Mouse (Mus musculus) ovary, postnatal 14 days (tissue): ENCODE results near the gene Arhgap28.
A peak's percentile ranks its signal among the peaks of the same experiment; 100 is the strongest.

Experiments used
- DNase-seq: peaks from one replicate; pipeline ENCODE4 v3.0.0; 2022; ENCODE audit warnings: low spot score

Gene Arhgap28

GRCm38 (mm10) chr17:67935556-67935955 lies 68.4 kb downstream of the Arhgap28 start:
- no peak for DNase-seq

DNA sequence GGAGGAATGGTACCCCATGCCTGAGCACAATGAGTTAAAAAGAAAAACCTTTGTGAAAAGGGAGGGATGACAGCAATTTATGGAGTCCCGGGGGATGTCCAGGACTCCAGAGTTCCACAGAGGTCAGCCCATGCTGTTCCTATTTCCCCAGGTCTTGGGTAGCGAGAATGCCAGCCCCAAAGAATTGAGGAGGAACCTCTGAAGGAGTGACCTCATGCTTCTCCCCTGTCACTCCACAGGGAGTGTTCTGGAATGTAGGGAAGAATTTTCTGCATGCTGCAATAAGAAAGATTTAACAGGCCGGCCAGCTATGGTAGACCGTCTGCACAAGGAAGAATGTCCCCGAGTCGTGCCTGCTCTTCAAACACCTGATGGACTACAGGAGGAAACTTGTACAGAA lies 72.5 kb downstream of the Arhgap28 start:
- no peak for DNase-seq

- no peak for DNase-seq
Measured at GRCm38 (mm10) chr17:67930957-67931356, 73.0 kb downstream of the Arhgap28 start.

DNA sequence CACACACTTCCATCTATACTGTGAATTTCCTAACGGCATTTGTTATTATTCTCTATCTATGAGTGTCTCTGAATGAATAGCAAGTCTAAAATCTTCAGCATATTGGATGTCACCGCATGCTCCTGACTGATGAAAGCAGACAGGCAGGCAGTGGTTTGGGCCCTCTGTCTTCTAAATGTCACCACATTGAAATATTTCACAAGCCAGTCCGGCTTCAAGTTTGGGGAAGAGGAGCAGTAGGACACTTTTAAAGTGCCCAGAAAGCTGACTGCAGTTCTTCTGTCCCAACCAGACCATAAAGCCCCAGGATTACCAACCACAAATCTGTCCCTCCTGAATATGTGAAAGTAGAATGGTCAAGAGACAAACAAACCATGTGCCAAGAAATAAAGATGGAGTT lies 73.5 kb downstream of the Arhgap28 start:
- DNase-seq = no peak

DNA sequence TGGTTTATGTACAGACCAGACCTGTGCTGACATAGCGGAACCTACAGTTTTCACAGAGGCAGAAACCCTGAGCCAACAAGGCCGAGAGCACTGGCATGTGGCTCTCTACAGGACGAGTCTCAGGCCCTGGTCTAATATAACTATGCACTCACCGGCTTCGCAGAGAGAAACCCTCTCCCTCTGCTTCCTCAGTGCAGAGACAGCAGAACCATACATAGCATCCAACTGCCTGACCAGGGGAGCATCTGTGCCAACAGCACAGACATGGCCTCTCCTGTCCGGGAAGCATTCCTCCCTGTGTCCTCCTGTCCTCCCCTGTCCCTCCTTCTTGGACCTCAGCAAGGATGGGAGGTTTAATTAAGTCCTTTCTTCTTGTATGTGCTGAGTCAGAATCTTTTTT lies 75.6 kb downstream of the Arhgap28 start:
- no peak for DNase-seq

DNA sequence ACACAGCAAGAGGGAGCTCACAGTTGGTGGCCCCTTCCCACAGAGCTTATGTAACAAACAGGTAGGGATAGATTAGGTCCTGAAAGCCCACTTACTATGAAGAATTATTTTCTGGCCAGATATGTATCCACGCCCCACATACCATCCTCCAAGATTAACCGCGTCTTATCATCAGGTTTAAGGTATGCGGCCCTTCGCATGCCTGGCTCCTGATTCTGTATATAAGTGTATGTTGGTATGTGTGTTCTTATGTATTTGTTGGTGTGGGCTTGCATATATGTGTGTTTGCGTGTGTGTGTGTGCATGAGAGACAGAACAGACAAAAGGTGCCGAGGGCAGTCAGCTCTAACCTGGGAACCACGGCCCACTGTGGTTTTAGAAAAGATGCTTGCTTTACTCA lies 76.1 kb downstream of the Arhgap28 start:
- no peak for DNase-seq

DNA sequence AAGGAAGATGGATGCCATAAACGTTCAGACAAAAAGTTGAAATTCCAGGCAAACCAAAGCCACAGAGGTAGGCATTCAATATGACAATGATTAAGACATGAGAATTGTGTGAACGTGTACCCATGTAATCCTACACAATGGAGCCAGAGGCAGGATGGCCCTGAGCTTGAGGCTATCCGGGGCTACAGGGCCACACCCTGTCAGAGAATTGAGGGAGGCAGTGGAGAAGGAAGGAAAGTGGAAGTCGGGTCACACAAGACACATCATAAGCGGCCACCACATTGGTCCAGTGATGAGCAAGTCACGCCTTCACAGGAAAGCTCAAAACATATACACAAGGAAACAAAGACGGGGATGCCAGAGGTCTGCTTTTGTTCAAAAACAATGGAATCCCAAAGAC lies 84.0 kb downstream of the Arhgap28 start:
- DNase-seq = no peak

DNA sequence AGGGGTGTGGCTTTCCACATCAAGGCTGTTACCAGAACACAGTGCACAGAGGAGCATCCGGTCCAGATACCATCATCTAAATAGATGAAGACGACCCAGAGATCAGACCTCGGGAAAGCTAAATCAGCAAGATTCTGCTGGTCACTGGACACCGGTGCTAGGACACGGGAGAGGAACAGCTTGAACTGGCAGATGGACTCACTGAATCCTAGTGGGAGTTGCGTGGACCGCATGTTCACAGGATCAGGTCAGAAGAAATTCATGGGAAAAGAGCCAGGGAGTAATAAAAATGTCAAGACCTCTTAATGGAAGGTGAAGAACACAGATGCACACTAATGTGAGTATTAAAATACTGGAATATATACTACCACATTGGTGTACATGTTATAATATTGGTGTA lies 85.7 kb downstream of the Arhgap28 start:
- no peak for DNase-seq

- no peak for DNase-seq
Measured at GRCm38 (mm10) chr17:67916901-67917300, 87.0 kb downstream of the Arhgap28 start.

- peak; percentile 44 for DNase-seq
Measured at GRCm38 (mm10) chr17:67912640-67913039, 91.3 kb downstream of the Arhgap28 start.

GRCm38 (mm10) chr17:67912051-67912450 lies 91.9 kb downstream of the Arhgap28 start:
- no peak for DNase-seq

DNA sequence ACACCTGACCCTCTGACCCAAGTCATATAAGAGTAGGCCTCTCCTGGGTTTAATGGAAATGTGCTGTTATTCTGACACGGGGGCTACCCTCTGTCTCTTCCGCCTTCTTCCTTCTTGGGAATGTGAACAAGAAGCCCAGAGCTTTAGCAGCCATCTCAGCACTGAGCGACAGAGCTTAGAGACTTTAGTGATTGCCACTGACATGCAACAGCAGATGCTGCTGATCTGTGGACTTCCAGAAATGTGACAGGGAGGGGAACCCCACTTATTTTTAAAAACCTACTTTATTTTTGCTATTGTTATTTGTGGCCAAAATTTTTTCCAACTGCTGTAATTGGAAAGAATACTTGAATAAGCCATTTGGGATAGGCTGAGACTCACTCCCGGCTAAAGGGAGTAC lies 95.4 kb downstream of the Arhgap28 start:
- DNase-seq = no peak

DNA sequence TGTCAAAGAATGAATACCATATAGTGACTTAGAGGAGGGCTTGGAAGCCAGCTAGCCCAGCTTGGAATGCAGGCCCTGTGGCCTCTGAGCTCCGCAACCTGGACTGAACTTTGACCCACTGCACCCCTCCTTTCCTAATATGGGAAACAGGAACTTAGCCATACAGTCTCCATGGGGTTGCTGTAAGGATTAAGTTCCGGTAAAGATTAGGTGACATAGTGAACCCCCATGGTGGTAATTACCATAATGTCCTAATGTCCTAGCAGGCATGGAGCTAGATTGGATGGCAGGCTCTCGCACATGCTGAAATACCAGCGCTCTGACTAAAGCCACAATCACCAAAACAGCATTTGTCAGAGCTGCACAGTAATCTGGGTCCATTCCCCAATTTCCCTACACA lies 95.8 kb downstream of the Arhgap28 start:
- no peak for DNase-seq

GRCm38 (mm10) chr17:67907532-67908054 lies 96.3 kb downstream of the Arhgap28 start:
- no peak for DNase-seq

GRCm38 (mm10) chr17:67906236-67906635 lies 97.7 kb downstream of the Arhgap28 start:
- no peak for DNase-seq

DNA sequence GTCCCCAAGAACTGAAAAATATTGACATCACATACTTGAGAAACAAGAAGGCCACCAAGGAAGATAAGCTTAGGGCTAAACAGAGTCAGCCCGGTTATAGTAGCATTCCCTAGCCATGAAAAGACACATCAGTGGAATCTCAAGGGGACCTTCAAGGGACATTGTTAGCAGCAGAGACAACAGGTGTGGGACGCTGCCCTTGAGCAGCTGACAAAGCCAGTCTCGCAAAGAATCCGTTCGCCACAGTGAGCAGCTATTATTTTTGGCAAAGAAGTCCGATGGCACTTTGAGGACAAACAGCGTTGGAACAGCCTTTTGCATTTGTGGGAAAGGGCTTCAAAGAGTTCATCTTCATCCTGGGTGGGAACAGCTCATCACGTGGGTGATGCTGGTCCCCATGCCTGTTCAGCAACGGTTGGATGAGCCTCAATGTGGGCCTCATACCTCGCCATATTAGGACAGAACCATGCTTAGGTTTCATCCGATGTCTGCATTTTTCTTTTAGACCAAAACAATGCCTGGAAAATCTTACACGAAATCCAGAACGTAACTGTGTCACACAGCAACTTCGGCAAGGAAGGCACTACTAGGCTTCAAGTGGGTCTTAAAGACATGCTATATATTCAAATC lies 99.5 kb downstream of the Arhgap28 start:
- no peak for DNase-seq

GRCm38 (mm10) chr17:67902847-67903246 lies 101.1 kb downstream of the Arhgap28 start:
- DNase-seq = no peak

GRCm38 (mm10) chr17:67901161-67901560 lies 102.8 kb downstream of the Arhgap28 start:
- no peak for DNase-seq

DNA sequence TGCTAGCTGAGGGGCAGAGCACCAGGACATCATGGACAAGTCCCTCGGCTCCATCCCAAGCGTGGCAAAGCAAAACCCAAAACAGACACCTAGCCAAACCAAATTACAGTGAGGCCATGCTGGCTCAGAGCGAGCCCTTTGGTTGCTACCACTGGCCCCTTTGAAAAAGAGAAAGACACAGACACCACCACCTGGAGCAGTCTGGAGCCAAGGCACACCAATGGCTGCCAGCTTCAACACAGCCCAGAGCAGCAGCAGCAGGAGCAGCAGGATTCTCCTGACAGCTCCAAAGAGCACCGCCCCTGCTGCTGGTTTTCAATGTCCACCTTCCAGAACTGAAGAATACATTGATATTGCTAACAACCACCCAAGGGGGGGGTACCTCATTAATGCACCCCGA lies 104.5 kb downstream of the Arhgap28 start:
- DNase-seq = no peak

DNA sequence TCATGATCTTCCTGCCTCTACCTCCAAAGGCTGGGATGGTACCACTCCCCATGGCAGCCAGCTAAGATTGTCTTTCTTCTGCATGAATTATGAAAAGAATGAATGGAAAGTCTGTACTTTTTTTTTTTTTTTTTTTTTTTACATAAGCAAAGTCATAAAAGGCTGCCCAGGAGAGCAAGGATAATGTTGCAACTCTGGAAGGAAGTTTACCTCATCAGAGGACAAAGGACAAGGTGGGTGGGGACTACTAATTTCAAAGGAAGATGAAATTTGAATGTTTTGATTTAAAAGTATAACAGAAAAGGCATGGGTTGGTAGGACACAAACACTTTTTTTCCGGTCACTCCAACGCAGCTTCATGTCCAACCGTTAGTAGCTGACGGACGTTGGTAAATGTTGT lies 107.5 kb downstream of the Arhgap28 start:
- DNase-seq = no peak

DNA sequence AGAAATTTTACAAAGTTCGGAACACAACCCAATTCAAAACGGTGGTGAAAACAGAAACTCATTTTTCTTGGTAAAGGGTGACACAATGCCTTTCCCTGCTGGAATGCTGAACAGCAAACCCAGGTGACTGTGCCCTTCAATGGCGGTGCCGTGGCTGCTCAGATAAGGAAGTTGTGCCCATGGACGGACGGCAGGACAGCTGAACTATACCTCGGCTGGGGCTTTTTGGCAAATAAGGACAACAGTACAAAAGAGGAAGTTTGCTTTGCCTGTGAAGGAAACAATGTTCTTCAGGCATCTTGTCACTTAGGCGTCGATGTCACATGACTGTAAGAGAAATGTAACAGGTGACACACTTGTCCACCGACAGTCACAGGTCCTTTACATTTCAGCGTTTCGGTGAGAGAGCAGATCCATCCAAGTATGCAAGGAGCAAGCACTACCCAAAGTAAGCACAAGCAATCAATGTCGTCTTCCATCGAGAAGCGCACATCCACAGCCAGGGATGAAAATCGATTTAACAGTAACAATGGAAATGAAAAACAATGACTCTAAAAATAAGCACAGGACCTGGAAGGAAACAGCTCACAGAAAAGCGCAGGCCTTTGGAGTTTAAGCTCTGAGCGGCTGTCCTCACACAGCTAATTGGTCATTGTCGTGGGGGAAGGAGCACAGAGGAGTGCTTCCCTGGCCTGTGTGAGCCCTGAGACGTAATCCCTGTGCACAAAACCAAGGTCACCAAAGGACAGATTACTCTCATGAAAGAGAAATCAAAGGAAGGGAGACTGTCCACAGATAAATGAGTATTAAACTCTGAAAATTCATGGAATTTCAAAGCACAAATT lies 114.2 kb downstream of the Arhgap28 start:
- DNase-seq = no peak

- no peak for DNase-seq
Measured at GRCm38 (mm10) chr17:67888081-67888480, 115.8 kb downstream of the Arhgap28 start.

DNA sequence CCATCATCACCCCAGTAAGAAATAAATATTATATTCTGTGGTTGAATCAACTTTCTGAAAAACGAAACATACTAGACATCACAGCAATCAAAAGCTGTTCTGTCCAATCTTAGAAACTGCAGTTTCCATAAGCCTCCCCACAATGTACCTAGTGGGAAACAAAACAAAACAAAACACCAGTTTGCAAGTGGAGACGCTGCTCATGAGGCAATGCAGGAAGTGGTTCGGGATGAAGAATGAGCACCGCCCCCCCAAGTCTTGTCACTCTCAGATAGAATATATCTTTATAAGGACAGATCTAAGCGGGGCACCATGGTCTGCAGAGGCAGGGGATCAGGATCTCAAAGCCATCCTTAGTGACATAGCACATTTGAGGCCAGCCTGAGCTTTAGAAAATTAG lies 117.6 kb downstream of the Arhgap28 start:
- DNase-seq = no peak
